Mouse (Mus musculus) hindlimb bud, embryonic 11.5 days (tissue): Measurements from ENCODE around the gene Nudt9.
"Not testable (repeated sequence)": the region's sequence is repeated elsewhere in the genome, so short reads cannot be mapped to it uniquely, and the experiment has no call there.

Experiments used
- DNase-seq: peaks from one replicate; pipeline ENCODE4 v3.0.0-alpha.2; 2012; ENCODE audit warnings: low read depth, low spot score; ENCODE audit errors: extremely low spot score

Nudt9 gene

DNA sequence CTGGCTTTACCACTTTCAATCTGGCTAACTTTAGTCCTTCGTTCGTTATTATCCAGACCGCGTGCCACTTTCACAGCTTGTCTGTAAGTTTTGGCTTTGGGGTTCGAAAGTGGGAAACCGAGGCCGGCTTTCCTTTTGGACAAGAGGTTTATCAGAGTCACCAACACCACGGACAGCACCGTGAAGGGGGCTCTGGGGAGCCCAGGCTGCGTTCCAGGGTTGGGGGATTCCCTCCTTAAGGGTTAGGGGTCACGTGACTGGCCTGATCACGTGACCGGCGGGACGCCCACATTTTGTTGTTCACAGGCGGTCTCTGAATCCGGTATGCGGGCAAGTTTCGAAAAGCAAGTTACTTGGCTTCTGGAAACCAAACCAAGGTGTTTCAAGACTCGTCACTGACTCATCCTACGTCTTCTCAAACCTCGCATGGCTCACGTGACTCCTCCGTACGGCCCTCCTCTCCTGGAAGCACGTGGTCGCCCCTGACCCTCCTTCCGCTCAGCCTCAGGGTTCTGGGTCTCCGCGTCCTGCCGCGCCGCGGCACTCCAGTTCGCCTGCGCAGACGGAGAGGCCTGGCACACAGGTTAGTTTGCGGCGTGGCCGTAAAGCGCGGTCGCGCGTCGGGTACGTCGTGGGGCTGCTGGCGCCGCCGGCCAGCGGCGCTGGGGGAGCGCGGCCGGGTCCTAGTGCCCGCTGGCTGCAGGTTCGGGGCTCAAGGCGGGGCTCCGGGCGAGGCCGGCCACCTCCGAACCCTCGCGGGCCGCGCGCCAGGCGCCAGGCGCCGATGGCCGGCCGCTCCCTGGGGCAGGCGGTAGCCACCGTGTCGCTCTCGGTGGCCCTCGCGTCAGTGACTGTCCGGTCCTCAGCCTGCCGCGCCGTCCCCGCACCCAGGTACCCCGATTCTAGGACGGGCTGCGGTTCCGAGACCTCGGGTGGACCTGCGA, at the start of gene Nudt9:
TSS of gene Nudt9 (plus strand) at position 51 of the 944 bp plus-strand sequence.
- DNase-seq, result peak; percentile 93

DNA sequence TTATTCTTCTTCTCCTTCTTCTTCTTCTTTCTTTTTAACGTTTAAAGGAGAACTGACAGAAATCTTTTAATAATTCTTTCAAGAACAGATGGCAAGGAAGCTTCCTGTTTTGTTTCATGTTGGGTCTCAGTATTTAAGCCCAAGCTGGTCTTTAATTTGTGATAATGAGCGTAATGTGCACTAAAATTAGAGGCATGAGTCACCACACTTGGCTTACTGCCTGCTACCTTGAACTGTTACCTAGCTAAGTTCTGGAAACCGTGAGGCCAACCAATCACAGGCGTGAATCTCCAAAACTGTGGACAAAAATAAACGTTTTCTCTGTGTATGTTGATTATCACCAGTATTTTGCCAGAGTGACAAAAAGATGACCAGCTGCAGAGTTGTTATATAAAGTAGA, 47.4 kb upstream of the Nudt9 start:
- DNase-seq, result no peak

DNA sequence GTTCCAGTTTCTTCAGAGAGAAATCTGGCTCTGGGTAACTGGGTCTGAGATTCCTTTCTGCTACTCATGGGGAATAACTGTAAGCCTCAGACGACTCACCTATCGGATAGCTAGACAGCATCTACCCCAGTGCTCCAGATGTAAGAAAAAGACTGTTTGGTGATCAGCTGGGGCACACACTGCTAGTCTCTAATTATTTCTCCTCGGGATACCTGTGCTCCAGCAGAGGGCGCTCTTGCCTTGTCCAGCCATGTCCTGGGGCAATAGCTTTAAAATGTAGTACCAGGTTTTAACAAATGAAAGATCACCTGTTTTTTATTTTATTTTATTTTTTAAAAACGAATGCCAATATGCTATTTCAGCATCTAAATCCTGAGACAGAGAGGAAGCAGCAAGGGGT, 46.4 kb upstream of the Nudt9 start:
- peak; percentile 68 for DNase-seq

DNA sequence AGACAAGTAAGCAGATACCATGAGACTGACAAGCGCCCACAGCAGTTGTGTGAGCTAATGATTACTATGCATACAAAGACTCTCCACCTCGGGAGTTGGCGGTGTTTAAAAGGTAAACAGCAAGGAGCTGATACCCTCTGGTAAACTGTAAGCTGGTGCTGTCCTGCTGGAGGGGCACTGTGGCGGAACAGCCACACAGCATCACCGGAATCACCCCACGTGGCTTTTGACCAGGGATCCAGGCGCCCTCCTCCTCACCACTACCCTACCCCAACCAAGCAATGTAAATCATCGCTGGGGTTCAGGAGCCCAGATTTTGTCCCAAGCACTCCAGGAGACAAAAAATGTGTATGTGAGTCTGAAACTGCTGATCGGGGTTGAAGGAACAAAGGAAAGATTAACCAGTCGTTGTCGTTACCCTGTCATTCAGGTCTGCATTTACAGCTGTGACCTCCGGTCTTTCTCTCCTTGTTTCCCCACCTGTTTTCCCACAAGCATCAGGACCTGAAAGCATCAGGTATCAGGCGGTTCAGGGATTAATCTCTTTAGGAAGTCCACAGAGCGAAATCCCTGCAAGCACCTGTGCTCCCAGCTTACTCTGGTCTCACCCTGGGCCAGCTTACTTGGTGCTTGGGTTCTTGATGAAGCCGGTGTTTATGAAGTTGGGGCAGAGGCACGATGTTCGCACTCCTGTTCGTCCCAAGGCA, 43.4 kb upstream of the Nudt9 start:
- DNase-seq, result no peak

DNA sequence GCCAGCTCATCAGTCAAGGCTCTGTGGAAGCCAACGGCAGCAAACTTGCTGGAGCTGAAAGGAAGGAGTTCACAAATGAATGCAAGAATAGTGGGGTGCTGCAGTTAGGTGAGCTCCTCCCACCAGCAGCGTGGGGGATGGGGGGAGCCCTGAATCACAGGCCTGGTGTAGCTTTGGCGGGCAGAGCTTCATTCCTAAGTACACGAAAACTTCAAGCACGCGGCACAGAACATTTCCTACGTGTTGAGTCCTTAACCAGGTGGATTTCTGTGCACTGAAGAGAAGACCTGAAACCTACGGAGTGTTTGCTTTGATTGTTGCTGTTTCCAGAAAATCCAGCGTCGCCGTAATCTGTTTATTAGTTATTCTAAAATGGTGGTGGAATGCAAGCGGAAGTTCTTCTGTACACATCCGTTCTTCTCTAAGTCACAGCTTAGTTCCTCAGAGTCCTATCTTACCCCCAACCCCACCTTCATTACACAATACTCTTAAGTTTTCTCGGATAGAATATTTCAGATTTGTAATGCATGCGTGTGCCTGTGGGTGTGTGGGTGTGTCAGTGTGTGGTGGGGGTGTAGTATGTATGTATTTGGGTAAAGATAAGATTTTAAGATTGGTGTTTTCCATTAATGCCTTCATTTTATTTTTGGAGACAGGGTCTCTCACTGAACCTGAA, 42.7 kb upstream of the Nudt9 start:
- no peak for DNase-seq

DNA sequence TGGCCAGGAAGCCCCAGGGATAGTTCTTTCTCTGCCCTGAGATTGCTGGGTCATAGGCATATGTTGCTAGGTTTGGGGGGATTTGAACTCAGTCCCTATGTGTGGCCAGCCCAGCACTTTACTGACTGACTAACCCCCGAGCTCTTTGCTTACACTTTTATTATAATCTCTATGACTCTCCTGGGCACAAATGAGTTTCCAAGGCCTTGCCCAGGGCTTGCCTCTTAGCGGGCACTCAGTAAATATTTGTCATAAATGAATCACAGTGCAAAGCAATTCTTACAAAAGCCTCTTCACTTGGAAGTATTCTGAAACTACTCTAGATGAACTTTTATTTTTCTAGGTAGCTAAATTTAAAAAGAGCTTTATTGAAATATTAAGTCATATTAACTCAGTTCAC, 42.2 kb upstream of the Nudt9 start:
- no peak for DNase-seq

DNA sequence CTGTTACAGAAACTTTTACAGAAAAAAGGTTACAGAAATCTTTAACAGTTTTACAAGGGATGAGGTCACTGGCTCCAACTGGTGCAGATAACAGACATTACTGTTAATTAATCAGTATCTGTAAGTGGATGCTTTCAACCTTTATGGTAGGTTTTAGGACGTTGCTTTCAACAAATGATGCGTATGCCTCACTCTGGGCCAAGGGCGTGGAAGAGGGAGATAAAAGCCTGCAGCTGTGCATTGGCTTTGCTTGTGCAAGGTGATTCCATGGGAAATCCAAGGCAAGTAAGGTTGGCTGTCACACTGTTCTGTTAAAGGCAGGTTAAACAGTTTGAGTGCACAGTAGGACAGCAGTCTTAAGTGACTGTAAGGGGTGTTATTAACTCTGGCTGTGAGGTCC, 39.3 kb upstream of the Nudt9 start:
- no peak for DNase-seq

DNA sequence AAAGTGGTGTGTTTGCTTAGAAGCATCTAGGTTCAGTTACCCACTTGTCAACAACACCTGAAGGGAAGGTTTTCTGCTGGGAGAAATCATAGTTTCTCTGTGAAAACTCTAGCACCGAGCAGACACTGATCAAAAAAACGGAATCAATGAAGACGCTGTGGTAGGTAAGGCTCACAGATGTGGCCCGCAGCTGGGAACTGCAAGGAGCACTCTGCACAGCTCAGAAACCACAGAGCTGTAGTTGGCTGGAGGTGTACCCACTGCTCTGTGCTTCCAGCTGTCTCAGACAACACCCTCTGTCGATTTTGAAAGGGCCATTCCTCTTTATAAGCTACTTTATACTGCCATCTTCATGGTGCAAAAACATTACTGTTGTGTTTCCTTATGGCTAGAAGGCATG, 38.3 kb upstream of the Nudt9 start:
- no peak for DNase-seq

DNA sequence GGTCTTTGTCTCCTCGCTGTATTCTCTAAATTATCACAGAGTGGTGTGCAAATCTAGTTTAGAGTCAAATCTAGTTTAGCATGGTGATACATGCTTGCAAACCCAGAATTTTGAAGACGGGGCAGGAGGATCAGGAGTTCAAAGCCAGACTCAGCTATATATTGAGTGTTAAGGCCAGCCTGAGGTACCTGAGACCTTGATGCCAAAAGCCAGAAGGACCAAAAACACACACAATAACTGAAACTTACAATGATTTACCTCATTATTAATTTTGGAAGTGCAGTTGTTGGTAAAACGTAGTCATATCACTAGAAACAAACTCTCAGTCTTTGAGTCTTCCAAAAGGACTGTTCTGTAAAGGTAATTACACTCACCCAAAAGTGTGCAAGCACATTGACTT, 36.7 kb upstream of the Nudt9 start:
- no peak for DNase-seq

DNA sequence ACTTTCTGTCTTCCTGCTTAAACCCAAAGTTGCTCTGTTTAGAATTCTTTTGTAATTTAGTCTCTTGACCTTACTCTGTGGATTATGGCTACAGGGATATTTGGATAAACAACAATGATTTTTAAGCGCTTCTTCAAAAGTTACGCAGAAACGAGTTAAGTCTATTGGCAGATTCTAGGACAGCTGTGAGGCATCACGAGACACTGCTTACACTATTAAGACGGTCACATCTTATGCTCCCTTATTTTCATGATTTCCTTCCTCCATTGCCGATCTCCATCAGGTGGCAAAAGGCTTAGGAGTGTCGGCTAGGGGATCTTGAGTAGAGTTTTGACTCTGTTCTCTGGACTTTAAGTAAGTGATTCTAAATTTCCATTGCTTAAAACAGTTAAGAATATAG, 35.8 kb upstream of the Nudt9 start:
- no peak for DNase-seq

DNA sequence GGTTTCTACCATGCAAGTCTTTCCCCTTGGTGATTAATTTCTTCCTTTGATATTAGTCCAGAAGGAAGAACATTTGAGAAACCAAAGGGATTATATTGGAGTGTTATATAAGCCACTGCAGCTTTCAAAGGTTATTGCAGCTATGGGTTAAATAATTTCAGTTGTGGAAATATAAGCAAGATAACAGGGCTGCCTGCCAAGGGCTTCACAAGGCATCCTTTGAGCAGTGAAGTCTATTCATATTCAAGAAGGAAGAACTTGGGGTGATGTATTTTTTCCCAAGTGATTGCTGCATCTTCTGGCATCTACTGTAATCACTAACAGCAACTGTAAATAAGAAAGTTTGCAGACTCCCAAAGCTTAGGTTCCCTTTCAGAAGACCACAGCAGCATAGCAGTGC, 34.7 kb upstream of the Nudt9 start:
- DNase-seq, result no peak

DNA sequence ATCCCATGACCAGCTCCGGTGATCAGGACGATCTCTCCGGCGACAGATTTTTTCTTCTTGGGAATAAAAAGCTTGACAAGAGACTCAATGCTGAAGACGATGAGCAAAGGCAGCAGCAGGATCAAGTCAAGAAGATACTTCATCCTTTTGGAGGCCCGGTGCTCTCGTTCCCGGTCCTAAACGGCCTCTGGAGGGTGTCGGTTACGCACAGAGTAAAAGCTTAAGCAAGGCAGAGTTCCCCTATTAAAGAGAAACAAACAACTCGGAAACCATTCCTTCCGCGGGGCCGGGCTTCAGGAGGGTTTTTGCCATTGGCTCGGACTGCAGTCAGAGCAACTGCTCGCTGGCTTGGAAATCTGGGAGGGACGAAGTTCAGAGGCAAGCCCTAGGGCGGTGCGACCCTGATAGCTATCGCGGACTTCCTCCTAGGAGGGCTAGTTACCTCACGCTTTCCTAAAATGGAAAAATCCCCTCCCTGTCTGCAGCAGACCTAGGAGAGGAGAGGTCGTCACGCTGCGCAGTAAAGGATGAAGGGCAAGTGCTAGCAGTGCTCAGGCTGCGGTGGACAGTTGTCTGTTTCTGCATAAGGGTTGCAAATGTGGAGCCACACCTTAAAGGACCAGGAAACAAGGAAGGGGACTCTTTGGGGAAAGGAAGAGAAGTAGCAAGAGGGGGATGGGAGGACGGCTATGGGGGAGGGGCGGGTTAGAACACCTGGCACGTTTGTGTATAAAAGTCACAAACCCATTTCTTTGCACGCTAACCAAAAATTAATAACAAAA, 24.3 kb upstream of the Nudt9 start, which contains the start of gene Hsd17b11:
TSS of gene Hsd17b11 (minus strand) at position 323 of the 782 bp plus-strand sequence.
- DNase-seq, result no peak

DNA sequence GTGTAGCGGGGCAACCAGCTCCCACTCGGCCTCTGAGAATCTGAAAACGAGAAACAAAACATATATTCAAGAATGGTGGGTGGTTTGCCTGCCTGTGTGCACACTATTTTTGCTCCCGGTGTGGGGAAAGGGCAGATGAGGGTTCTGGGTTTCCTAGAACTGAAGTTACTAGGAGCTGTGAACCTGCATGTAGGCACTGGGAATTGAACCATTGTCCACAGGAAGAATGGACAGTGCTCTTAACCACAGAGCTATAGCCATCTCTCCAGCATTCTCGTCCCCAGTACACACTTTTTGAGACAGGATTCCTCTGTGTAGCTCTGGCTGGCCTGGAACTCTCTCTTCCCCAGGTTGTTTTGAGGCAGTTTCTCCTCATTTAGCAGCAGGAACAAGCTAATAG, 23.5 kb upstream of the Nudt9 start:
- no peak for DNase-seq

DNA sequence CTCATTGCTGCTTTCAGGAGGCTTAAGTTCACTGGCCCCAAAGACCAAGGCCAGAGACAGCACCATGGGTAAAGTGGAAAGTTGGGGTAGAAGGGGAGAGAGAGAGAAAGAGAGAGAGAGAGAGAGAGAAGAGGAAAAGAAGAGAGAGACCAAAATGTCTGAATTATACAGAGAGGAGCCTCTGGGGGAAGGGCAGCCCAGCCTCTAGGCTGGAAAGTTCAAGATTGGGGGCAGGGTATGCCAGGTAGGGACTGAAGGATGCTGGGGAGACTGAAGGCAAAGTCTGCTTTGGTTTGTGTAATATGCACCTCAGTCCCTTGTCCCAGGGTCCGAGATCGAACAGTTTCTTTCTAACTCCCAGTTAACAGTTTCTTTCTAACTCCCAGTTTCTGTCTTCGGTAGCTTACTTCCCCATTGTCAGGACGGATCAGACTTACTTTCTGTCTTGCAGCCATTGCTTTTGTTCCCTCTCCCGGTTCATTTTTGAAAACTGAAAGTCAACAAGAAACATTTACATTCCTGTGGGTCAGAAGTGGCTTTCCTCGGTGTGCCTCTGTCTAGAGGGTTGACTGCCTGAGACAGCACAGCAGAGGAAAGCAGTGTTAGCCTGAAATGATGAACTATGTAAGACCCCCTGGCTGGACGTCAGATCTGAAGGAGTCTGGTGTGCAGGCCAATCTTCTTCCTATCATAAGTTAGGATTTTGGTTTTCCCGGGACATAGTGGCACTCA, 22.7 kb upstream of the Nudt9 start:
- no peak for DNase-seq

DNA sequence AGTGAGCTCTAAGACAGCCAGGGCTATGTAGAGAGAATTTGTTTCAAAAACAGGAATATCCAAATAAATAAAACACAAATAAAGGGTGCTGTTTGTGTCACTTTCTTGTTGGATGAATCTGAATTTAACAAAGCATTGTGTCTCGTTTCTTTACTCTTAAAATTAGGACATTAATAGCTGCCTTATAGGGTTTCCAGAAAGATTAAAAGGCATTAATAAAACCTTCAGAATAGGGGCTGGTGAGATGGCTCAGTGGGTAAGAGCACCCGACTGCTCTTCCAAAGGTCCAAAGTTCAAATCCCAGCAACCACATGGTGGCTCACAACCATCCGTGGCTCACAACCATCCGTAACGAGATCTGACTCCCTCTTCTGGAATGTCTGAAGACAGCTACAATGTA, 21.9 kb upstream of the Nudt9 start:
- not testable (repeated sequence) for DNase-seq

DNA sequence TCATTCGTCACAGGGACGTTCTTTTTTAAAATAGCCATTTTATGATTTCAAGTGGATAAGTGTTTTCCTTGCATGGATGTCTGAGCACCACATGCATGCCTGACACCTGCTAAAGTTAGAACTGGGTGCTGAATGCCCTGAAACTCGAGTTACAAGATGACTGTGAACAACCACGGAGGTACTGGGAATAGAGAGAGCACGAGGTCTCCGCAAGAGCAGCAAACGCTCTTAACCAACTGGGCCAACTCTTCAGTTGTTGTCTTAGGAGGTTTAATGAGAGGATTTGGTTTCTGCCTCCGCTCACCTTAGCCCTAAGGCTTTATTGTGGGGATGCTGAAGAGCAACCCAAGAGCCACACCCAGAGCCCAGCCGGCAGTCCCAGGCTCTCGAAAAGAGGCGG, 21.3 kb upstream of the Nudt9 start:
- DNase-seq, result no peak

DNA sequence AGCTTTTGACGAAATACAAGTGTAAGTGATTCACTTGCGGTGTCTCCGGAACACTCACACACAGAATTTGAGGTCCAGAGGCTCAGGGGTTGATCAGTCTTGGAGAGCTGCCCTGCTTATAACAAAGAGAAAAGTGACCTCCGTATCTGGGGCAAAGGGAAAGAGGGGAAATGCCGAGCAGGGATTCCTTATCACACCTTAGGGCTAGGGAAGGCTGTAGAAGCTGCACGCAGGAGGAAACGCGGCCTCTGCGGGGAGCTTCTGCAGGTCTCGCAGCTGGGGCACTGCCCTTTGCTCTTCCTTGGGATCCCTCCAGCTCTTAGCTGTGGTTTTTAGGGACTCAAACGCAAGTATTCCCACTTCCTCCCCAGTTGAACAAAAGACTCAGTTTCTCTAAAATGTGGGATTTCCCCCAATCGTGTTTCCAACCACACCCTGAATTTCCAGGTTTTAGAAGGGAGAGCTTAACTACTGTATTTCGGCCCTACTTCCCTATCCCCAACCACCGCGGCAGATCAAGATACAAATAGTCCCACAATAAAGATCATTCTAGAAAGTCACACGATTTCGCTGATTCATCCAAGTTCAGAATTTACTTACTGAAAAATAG, 20.8 kb upstream of the Nudt9 start:
- DNase-seq, result no peak

DNA sequence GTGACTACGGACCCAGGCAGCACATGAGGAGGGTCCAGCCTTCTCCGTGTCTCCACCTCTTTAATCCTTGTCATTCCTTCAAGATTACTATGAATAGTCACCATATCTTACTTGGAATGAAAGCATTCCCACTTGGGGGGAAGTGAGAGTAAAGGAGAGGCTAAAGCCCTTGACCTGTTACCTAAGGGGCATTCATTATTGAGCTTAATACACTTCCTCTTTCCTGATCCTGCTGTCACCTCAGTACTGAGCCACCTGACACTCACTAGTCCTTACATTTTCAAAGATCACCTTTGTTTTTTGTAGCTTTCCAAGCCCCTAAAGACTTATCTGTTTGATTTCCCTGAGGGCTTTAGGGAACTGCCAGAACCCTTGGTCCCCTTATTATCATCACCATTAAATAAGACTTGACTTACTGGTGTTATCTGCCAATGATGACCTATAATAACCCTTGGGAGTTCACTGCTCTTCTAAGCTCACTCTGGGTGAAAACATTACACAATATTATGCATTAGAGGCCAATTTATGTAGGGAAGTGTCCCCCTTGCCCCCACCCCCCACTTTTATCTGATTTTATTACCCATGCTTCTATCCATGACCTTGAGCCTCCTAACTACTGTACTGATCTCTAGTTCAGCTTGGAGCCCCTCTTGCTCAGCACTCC, 13.5 kb upstream of the Nudt9 start:
- no peak for DNase-seq

DNA sequence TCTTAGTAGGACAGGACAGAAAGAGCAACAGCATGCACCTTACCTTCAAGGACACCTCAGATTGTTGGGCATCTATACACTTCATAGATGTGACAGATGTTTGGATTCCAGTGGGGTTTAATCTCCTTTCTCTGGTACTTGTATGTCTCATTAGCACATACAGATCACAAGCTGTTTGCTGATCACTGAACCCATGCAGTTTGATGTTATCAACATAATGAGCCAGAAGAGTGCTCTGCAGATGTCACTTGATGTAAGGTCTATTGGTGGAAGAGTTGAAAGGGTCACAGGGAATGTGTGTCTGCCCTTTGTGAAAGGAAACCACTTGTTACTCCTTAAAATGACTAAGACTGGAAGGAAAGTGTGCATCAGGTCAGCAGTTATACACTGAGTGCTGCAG, 11.0 kb upstream of the Nudt9 start:
- DNase-seq, result no peak
